Mouse (Mus musculus) liver, embryonic 12.5 days (tissue): Measurements from ENCODE around the gene Myoz2. TPM values are rescaled to one million over a fixed set of nuclear protein-coding genes. Genes with fewer than 3 reads are reported as not detected.

Source experiments
- ATAC-seq: fragments of 200-750 bp; cut with Nextera tagmentation; 2 replicates; pipeline ENCODE4 v1.8.0; 2017; ENCODE audit warnings: moderate number of reproducible peaks, mild to moderate bottlenecking, moderate library complexity
- H3K27ac ChIP-seq: fragments of 300-500 bp; sonication (generic); 2 replicates; pipeline ENCODE4 v1.5.1; 2016; ENCODE audit warnings: mild to moderate bottlenecking
- H3K27me3 ChIP-seq: fragments of 300-500 bp; sonication (generic); replicated peaks from 2 replicates; pipeline ENCODE4 v1.6.1; 2016; ENCODE audit warnings: mild to moderate bottlenecking, moderate library complexity
- H3K36me3 ChIP-seq: fragments of 300-500 bp; sonication (generic); 2 replicates; pipeline ENCODE4 v1.6.1; 2016; ENCODE audit warnings: mild to moderate bottlenecking, moderate library complexity
- H3K4me1 ChIP-seq: fragments of 300-500 bp; sonication (generic); 2 replicates; pipeline ENCODE4 v1.6.1; 2016
- H3K4me2 ChIP-seq: fragments of 300-500 bp; sonication (generic); 2 replicates; pipeline ENCODE4 v1.6.1; 2016; ENCODE audit warnings: mild to moderate bottlenecking, moderate library complexity
- H3K4me3 ChIP-seq: fragments of 300-500 bp; sonication (generic); 2 replicates; pipeline ENCODE4 v1.5.1; 2016; ENCODE audit warnings: mild to moderate bottlenecking, moderate library complexity
- H3K9ac ChIP-seq: fragments of 300-500 bp; sonication (generic); 2 replicates; pipeline ENCODE4 v1.6.1; 2016; ENCODE audit warnings: mild to moderate bottlenecking, moderate library complexity
- H3K9me3 ChIP-seq: fragments of 300-500 bp; sonication (generic); replicated peaks from 2 replicates; pipeline ENCODE4 v1.6.1; 2016; ENCODE audit warnings: mild to moderate bottlenecking, moderate library complexity
- WGBS: fragments of 180-500 bp; shearing (Covaris S2); methylation state at CpG from one replicate; pipeline ENCODE4 v1.1.7; 2016; ENCODE audit not compliant: insufficient replicate concordance; 5-methylcytosine and 5-hydroxymethylcytosine counted together
- polyA plus RNA-seq: library from polyadenylated mRNA; unstranded; fragments of >200 nt; fragmentation: Nextera tagmentation; extraction: Ambion mirVana; gene quantifications from 2 replicates; pipeline ENCODE4 v1.2.1, GENCODE M21; 2016

Gene Myoz2
- polyA plus RNA-seq = 0.15 and 0.28 TPM in 2 replicates

- WGBS = 77% methylated on average over 7 of the region's 7 CpGs
- Histone ChIP-seq H3K4me1 (no peaks in the 10 kb centered on the region), H3K27me3 (no peaks in the 10 kb centered on the region), H3K9me3 (no peaks in the 10 kb centered on the region), H3K9ac (no peak within 1 kb of the TSS), H3K27ac (no peak within 1 kb of the TSS), H3K36me3 (no peaks in the 10 kb centered on the region), H3K4me3 (no peak within 1 kb of the TSS), H3K4me2 (no peak within 1 kb of the TSS)
- ATAC-seq = no peak
Observed at GRCm38 (mm10) chr3:123034752-123035151, at the start of gene Myoz2. Myoz2 (minus strand) TSS chr3:123035015.

GRCm38 (mm10) chr3:123081665-123082064, 46.9 kb upstream of the Myoz2 start:
- Histone ChIP-seq H3K4me1 (no peaks in the 10 kb centered on the region), H3K36me3 (no peaks in the 10 kb centered on the region), H3K4me2 (no peak overlapping the region), H3K27me3 (no peaks in the 10 kb centered on the region), H3K9me3 (no peaks in the 10 kb centered on the region), H3K27ac (no peak overlapping the region), H3K4me3 (no peak overlapping the region), H3K9ac (no peak overlapping the region)
- WGBS = 67% methylated on average over 3 of the region's 3 CpGs
- ATAC-seq = no peak

- Histone ChIP-seq H3K27ac (no peak overlapping the region), H3K4me1 (no peaks in the 10 kb centered on the region), H3K9ac (no peak overlapping the region), H3K36me3 (no peaks in the 10 kb centered on the region), H3K4me3 (no peak overlapping the region), H3K4me2 (no peak overlapping the region), H3K9me3 (no peaks in the 10 kb centered on the region), H3K27me3 (no peaks in the 10 kb centered on the region)
- WGBS = 73% methylated on average over 7 of the region's 7 CpGs
- no peak for ATAC-seq
Observed at GRCm38 (mm10) chr3:123080943-123081342, 46.1 kb upstream of the Myoz2 start.

- Histone ChIP-seq H3K27ac (no peak overlapping the region), H3K9me3 (no peaks in the 10 kb centered on the region), H3K4me2 (no peak overlapping the region), H3K4me1 (no peaks in the 10 kb centered on the region), H3K36me3 (no peaks in the 10 kb centered on the region), H3K4me3 (no peak overlapping the region), H3K27me3 (no peaks in the 10 kb centered on the region), H3K9ac (no peak overlapping the region)
- no peak for ATAC-seq
- WGBS = 72% methylated on average over 19 of the region's 19 CpGs
Observed at GRCm38 (mm10) chr3:123080017-123080725, 45.4 kb upstream of the Myoz2 start.

GRCm38 (mm10) chr3:123075759-123076158, 40.9 kb upstream of the Myoz2 start:
- 54% methylated on average over 3 of the region's 3 CpGs for WGBS
- H3K4me3 ChIP-seq = no peak overlapping the region
- no peak overlapping the region for H3K4me2 ChIP-seq
- no peaks in the 10 kb centered on the region for H3K9me3 ChIP-seq
- H3K9ac ChIP-seq = no peak overlapping the region
- no peaks in the 10 kb centered on the region for H3K27me3 ChIP-seq
- 0 out of 2 replicates have a peak, but pooled peaks cover 4% of the 10 kb centered on the region for H3K4me1 ChIP-seq
- no peak overlapping the region for H3K27ac ChIP-seq
- no peak for ATAC-seq
- no peaks in the 10 kb centered on the region for H3K36me3 ChIP-seq

- Histone ChIP-seq H3K9ac (no peak overlapping the region), H3K4me2 (no peak overlapping the region), H3K36me3 (no peaks in the 10 kb centered on the region), H3K9me3 (no peaks in the 10 kb centered on the region), H3K4me3 (no peak overlapping the region), H3K27me3 (no peaks in the 10 kb centered on the region), H3K27ac (no peak overlapping the region), H3K4me1 (0 out of 2 replicates have a peak, but pooled peaks cover 4% of the 10 kb centered on the region)
- ATAC-seq = no peak
Observed at GRCm38 (mm10) chr3:123075034-123075433, 40.2 kb upstream of the Myoz2 start.

GRCm38 (mm10) chr3:123073351-123073750, 38.5 kb upstream of the Myoz2 start:
- Histone ChIP-seq H3K4me1 (0 out of 2 replicates have a peak, but pooled peaks cover 4% of the 10 kb centered on the region), H3K27ac (no peak overlapping the region), H3K4me2 (no peak overlapping the region), H3K4me3 (no peak overlapping the region), H3K9me3 (no peaks in the 10 kb centered on the region), H3K27me3 (no peaks in the 10 kb centered on the region), H3K36me3 (no peaks in the 10 kb centered on the region), H3K9ac (no peak overlapping the region)
- no peak for ATAC-seq

GRCm38 (mm10) chr3:123072472-123072871, 37.7 kb upstream of the Myoz2 start:
- Histone ChIP-seq H3K36me3 (no peaks in the 10 kb centered on the region), H3K4me1 (0 out of 2 replicates have a peak, but pooled peaks cover 4% of the 10 kb centered on the region), H3K4me3 (no peak overlapping the region), H3K27me3 (no peaks in the 10 kb centered on the region), H3K27ac (no peak overlapping the region), H3K9me3 (no peaks in the 10 kb centered on the region), H3K9ac (no peak overlapping the region), H3K4me2 (no peak overlapping the region)
- no peak for ATAC-seq
- WGBS = no CpG with 5 or more reads among the region's 1 CpGs

- Histone ChIP-seq H3K4me3 (no peak overlapping the region), H3K9ac (no peak overlapping the region), H3K27me3 (no peaks in the 10 kb centered on the region), H3K4me2 (no peak overlapping the region), H3K36me3 (no peaks in the 10 kb centered on the region), H3K27ac (no peak overlapping the region), H3K4me1 (0 out of 2 replicates have a peak, but pooled peaks cover 4% of the 10 kb centered on the region), H3K9me3 (no peaks in the 10 kb centered on the region)
- WGBS = 67% methylated on average over 1 of the region's 1 CpGs
- no peak for ATAC-seq
Observed at GRCm38 (mm10) chr3:123070996-123071395, 36.2 kb upstream of the Myoz2 start.

GRCm38 (mm10) chr3:123066836-123067235, 32.0 kb upstream of the Myoz2 start:
- no peaks in the 10 kb centered on the region for H3K9me3 ChIP-seq
- no peak overlapping the region for H3K27ac ChIP-seq
- 0 out of 2 replicates have a peak, but pooled peaks cover 4% of the 10 kb centered on the region for H3K4me1 ChIP-seq
- no peaks in the 10 kb centered on the region for H3K27me3 ChIP-seq
- no peak overlapping the region for H3K4me3 ChIP-seq
- no peak for ATAC-seq
- H3K36me3 ChIP-seq = no peaks in the 10 kb centered on the region
- H3K4me2 ChIP-seq = no peak overlapping the region
- H3K9ac ChIP-seq = no peak overlapping the region
- WGBS = 82% methylated on average over 7 of the region's 7 CpGs

GRCm38 (mm10) chr3:123065466-123065865, 30.7 kb upstream of the Myoz2 start:
- ATAC-seq = no peak
- Histone ChIP-seq H3K4me1 (no peaks in the 10 kb centered on the region), H3K9ac (no peak overlapping the region), H3K36me3 (no peaks in the 10 kb centered on the region), H3K9me3 (no peaks in the 10 kb centered on the region), H3K4me3 (no peak overlapping the region), H3K27ac (no peak overlapping the region), H3K27me3 (no peaks in the 10 kb centered on the region), H3K4me2 (no peak overlapping the region)
- WGBS = 60% methylated on average over 5 of the region's 5 CpGs

GRCm38 (mm10) chr3:123064186-123064585, 29.4 kb upstream of the Myoz2 start:
- ATAC-seq = no peak
- H3K4me2 ChIP-seq = peak overlapping the region; percentile 6; the same call in 1 of the 2 replicates
- H3K9ac ChIP-seq = no peak overlapping the region
- no peaks in the 10 kb centered on the region for H3K36me3 ChIP-seq
- no peak overlapping the region for H3K27ac ChIP-seq
- 38% methylated on average over 5 of the region's 5 CpGs for WGBS
- no peaks in the 10 kb centered on the region for H3K27me3 ChIP-seq
- H3K4me3 ChIP-seq = no peak overlapping the region
- no peaks in the 10 kb centered on the region for H3K9me3 ChIP-seq
- H3K4me1 ChIP-seq = no peaks in the 10 kb centered on the region

GRCm38 (mm10) chr3:123061931-123062330, 27.1 kb upstream of the Myoz2 start:
- H3K9me3 ChIP-seq = no peaks in the 10 kb centered on the region
- no peak overlapping the region for H3K4me2 ChIP-seq
- no peak for ATAC-seq
- 59% methylated on average over 2 of the region's 2 CpGs for WGBS
- H3K9ac ChIP-seq = no peak overlapping the region
- no peak overlapping the region for H3K27ac ChIP-seq
- no peaks in the 10 kb centered on the region for H3K36me3 ChIP-seq
- no peaks in the 10 kb centered on the region for H3K4me1 ChIP-seq
- no peak overlapping the region for H3K4me3 ChIP-seq
- no peaks in the 10 kb centered on the region for H3K27me3 ChIP-seq
